Mouse (Mus musculus): ENCODE data around the gene Rad50. TPM values are rescaled to one million over a fixed set of nuclear protein-coding genes. Genes with fewer than 3 reads are reported as not detected.

Gene Rad50
- polyA plus RNA-seq (2014; fragmentation: Illumina TruSeq; extraction: RNeasy Lipid Tissue Mini Kit (QIAGEN cat#74804); ENCODE audit: low read depth, low replicate concordance), result 15.4 TPM

GRCm38 (mm10) chr11:53706934-53707717 is at the start of gene Rad50:
Gene Rad50, minus strand, starts transcription at chr11:53707319.

GRCm38 (mm10) chr11:53720715-53721114 is 13.6 kb upstream of the Rad50 start, which contains the start of gene Il5:
Gene Il5, plus strand, starts transcription at chr11:53720794.

GRCm38 (mm10) chr11:53634556-53634955 is 72.6 kb downstream of the Rad50 start, which contains the start of gene Il13:
Gene Il13, minus strand, starts transcription at chr11:53634702.

GRCm38 (mm10) chr11:53618619-53619198 is 88.4 kb downstream of the Rad50 start, which contains the start of gene Il4:
Gene Il4, minus strand, starts transcription at chr11:53618669.

Other genes with a start within 250 kb of the Rad50 start
- gene Gm9837, start 236.8 kb downstream of the Rad50 start, polyA plus RNA-seq (2014; fragmentation: Illumina TruSeq; extraction: RNeasy Lipid Tissue Mini Kit (QIAGEN cat#74804); ENCODE audit: low read depth, low replicate concordance), result not detected
- gene Gm9945, start 227.2 kb downstream of the Rad50 start, polyA plus RNA-seq (2014; fragmentation: Illumina TruSeq; extraction: RNeasy Lipid Tissue Mini Kit (QIAGEN cat#74804); ENCODE audit: low read depth, low replicate concordance), result not detected
- 2.9 TPM for gene Sowaha, start 227.0 kb downstream of the Rad50 start, polyA plus RNA-seq (2014; fragmentation: Illumina TruSeq; extraction: RNeasy Lipid Tissue Mini Kit (QIAGEN cat#74804); ENCODE audit: low read depth, low replicate concordance)
- 7.8 TPM for gene Sept8, start 188.1 kb downstream of the Rad50 start, polyA plus RNA-seq (2014; fragmentation: Illumina TruSeq; extraction: RNeasy Lipid Tissue Mini Kit (QIAGEN cat#74804); ENCODE audit: low read depth, low replicate concordance)
- gene Kif3a, start 139.9 kb downstream of the Rad50 start, polyA plus RNA-seq (2014; fragmentation: Illumina TruSeq; extraction: RNeasy Lipid Tissue Mini Kit (QIAGEN cat#74804); ENCODE audit: low read depth, low replicate concordance), result 17.7 TPM
- not detected for gene Il4, start 88.7 kb downstream of the Rad50 start, polyA plus RNA-seq (2014; fragmentation: Illumina TruSeq; extraction: RNeasy Lipid Tissue Mini Kit (QIAGEN cat#74804); ENCODE audit: low read depth, low replicate concordance)
- gene Il13, start 72.6 kb downstream of the Rad50 start, polyA plus RNA-seq (2014; fragmentation: Illumina TruSeq; extraction: RNeasy Lipid Tissue Mini Kit (QIAGEN cat#74804); ENCODE audit: low read depth, low replicate concordance), result not detected
- not detected for gene Il5, start 13.5 kb upstream of the Rad50 start, polyA plus RNA-seq (2014; fragmentation: Illumina TruSeq; extraction: RNeasy Lipid Tissue Mini Kit (QIAGEN cat#74804); ENCODE audit: low read depth, low replicate concordance)
- gene Irf1, start 62.7 kb upstream of the Rad50 start, polyA plus RNA-seq (2014; fragmentation: Illumina TruSeq; extraction: RNeasy Lipid Tissue Mini Kit (QIAGEN cat#74804); ENCODE audit: low read depth, low replicate concordance), result 1.6 TPM
- gene Gm17334, start 65.9 kb upstream of the Rad50 start, polyA plus RNA-seq (2014; fragmentation: Illumina TruSeq; extraction: RNeasy Lipid Tissue Mini Kit (QIAGEN cat#74804); ENCODE audit: low read depth, low replicate concordance), result not detected
- gene Gm12216, start 151.9 kb upstream of the Rad50 start, polyA plus RNA-seq (2014; fragmentation: Illumina TruSeq; extraction: RNeasy Lipid Tissue Mini Kit (QIAGEN cat#74804); ENCODE audit: low read depth, low replicate concordance), result not detected
- gene Slc22a5, start 184.3 kb upstream of the Rad50 start, polyA plus RNA-seq (2014; fragmentation: Illumina TruSeq; extraction: RNeasy Lipid Tissue Mini Kit (QIAGEN cat#74804); ENCODE audit: low read depth, low replicate concordance), result 168 TPM